Mouse (Mus musculus) retina, postnatal 1 day (tissue): ENCODE results near the gene Lpar3.
A peak's percentile ranks its signal among the peaks of the same experiment; 100 is the strongest.

Experiments
- DNase-seq: peaks from one replicate; pipeline ENCODE4 v3.0.0-alpha.2; 2012

Lpar3 gene

GRCm38 (mm10) chr3:146264146-146264545 lies 43.4 kb downstream of the Lpar3 start:
- DNase-seq = no peak

DNA sequence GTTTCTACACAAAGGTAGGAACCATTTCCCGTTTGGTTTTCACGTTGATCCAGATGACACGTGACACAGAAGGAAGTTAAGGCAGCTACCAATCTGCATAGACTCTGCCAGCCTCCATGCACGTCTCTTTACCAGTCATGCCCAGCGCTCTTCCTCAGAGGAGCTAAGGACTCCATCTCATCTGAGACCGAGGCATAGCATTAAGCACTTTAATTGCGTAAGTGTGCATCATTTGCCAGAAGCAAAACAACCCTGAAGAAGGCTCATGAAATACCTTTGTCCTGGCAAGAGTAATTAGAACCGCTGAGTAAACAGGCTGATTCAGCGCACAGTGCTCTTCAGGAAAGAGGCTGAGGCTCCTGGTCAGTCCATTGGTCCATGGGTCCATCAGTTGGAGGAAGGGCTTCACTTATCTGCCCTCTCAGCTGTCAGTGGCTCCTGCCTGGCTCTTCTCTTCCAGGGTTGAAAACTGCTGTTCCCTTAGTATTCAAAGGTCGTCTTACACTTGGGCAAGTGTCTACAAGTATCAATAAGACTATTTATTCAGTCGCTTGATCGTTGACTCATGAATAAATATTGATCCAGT lies 44.9 kb downstream of the Lpar3 start:
- DNase-seq = no peak

DNA sequence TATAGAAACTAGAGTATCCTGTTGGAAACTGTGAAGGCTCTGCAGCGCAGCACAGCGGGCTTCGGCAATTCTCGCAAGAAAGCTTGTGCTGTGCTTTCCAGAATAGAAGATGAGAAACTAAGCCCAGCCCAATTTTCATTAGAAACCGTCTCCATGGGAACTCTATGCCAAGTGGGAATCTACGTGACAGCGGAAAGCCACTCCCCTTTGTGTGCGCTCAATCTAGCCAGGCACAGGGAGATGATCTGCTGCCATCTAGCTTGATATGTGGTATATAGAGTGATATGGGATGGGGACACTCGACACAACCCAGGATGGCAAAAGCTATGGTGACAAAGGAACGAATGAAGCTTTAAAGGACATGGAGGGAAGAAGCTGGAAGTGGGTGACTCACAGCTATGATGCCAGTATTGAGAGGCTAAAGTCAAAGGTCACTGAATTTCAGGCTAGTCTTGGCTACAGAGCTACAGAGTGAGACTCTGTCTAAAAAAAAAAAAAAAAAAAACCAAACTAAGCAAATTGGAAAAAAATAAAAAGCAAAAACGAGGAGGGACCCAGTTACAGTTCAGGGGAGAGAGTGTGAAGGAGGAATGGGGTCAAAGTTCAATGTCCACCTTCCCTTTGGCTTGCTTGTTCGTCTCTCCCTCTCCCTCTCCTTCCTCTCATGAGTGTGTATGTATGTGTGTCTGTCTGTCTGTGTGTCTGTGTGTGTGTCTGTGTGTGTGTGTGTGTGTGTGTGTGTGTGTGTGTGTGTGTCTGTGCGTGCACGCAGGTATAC lies 47.5 kb downstream of the Lpar3 start:
- DNase-seq = peak; percentile 27

DNA sequence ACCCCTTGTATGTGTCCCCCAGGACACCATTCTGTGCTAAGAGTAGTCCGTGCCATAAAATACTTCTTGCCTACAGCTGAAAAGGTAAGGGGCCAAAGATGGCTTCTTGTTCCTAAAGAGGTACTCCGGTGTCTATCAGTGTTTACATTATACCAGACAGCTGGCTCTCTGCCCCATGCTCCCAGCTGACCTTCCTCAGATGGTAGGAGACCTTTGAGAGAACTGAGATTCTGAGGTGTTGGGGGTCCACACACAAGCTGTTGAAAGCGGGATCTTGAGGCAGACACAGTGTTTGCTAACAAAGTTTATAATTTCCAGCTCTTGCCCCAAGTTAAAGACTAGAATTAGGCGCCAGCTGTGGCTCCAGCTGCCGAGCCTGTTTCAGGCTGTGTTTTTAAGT lies 53.7 kb downstream of the Lpar3 start:
- no peak for DNase-seq

DNA sequence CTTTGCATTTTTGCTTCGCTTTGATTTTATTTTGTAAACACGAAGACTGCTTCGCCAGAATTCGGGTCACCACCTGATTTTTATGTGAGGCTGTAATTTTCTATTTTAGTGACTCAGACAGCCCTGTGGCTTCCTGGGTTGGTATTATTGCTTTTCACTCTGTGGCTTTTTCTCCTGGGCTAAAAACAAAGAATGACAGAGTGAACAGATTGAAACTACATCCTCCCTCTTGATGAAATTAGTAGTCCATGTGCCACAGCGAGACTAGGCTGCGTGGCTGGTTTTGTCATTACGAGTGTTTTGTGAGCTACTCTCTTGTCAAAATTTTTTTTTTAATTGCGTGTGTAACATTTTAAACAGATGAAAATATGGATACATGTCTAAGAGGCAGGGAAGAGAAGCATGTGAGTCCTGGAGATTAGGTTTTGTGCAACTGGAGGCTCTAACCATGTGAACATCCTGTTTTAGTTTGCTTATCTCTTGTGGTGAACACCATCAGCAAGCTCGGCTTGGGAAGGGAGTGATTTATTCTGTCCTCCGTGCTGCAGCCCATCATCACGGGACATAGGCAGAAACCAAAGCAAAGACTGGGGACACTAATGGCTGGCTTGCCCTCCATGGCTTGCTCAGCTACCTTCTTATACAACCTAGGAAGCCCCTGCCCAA lies 54.7 kb downstream of the Lpar3 start:
- no peak for DNase-seq

DNA sequence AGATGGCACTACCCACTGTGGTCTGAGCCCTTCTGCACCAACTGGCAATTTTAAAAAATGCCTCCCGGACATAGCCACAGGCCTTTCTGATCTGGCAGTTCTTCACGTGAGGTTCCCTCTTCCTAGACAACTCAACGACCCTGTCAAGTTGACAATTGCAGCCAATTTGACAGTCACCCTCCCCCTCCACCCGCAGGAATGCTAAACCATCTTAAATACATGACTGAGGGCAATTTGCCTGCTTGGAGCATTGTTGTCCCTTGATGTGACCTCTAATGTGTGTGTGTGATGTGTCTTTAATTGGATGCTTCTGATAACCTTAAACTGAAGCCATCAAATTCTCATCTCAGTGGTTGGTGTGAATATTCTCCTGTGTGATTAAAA lies 55.3 kb downstream of the Lpar3 start:
- peak; percentile 72 for DNase-seq

GRCm38 (mm10) chr3:146276991-146277390 lies 56.2 kb downstream of the Lpar3 start:
- no peak for DNase-seq

- DNase-seq = peak; percentile 32
These were observed 56.7 kb downstream of the Lpar3 start for GRCm38 (mm10) chr3:146277456-146277855.

- DNase-seq = peak; percentile 51
These were observed 57.7 kb downstream of the Lpar3 start for GRCm38 (mm10) chr3:146278195-146279140.

DNA sequence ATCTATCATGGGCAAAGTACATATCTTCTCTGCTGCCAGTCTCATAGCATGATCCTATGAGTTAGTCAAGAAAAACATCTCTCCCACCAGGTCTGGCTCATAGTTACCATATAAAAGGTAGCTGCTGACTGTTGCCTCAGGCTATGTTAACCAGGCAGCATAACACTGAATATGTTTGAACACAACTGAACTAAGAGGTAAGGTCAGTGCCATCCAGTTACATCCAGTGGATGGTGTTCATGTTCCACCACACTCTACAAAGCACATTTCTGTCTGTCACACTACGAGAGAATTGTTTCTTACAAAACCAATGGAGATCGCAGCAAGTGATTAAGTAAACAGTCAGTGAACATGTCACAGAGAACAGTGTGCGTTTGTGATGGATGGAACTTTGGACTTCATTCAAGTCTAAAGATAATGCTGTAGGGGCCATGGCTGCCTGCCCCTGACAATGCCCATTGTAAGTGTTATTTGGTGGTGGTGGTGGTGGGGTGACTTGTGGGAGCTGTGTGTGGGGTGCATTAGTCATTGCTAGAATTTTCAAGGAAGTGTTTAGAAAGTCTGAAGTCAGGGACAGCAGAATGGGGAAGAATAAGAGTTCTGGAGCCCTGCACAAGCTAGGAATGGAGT lies 63.1 kb downstream of the Lpar3 start:
- DNase-seq = no peak

DNA sequence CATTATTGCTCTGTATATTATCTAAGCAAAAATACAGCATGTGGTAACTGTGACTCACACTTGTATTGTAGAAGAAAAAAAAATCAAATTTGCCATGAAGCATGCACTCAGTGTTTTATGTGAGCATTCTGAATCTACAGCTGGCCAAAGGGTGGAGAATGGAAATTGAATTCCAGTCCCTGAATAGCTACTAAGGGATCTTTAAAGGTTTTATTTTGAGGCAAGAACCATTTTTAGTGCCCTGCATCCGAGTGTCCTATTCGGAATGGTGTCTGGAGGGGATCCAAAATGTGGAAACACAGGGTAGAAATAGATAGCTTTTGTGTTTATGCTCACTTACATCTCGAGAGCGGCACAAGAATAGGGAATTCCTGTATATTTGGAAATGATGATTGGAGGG lies 65.4 kb downstream of the Lpar3 start:
- DNase-seq = no peak

DNA sequence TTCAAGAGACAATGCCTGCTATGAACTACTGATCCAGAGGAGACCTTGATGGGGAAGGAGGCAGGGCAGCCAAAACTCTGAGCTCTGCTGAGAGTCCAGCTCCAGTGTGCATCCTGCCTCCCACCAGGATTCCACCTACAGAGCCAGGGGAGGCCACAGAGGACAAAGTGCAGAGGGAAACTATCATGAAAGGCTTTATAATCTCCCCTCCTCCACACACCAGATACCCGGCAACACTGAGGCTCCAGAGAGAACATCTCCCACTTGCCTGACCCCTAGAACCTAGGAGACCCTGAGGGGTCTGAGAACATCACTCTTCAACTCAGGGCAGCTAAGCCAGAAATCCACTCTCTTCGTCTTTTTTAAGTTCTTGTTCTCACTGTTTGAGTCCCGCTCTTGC lies 71.2 kb downstream of the Lpar3 start:
- no peak for DNase-seq

DNA sequence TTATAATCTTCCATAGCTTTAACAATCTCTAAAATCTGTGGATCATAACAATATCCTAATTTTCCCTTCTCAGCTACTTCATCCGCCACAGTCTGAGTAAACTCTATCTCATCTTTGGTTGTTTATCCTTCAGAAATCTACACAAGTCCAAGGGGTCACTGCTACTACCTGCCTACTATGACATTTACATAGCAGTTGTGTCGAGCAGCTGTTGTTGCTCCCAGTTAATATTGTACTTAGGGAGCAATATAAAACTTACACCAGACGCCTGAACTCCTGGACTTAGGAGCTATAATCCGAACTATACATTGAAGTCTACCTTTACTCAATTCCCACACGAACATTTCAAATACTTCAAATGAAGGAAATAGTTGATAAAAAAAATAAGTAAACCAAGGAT lies 71.8 kb downstream of the Lpar3 start:
- no peak for DNase-seq

- no peak for DNase-seq
These were observed 81.7 kb downstream of the Lpar3 start for GRCm38 (mm10) chr3:146302451-146302850.

DNA sequence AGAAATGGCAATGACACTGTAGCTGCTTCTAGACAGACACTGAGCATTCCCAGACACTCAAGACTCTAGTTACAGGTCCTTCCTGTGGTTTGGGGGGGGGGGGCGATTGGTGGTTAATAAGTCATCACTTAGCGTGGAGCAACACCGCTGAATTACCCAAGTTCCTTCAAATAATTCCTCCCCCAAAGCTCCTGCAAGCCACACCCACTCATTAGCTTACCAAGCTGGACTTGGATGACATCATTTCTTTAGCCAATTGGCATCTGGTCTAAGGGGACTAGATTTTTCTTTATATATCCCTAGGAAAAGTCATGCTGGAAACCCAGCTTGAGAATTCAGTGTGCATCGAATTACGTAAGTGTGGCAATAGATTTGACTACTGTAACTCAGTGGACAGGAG lies 82.4 kb downstream of the Lpar3 start:
- no peak for DNase-seq

GRCm38 (mm10) chr3:146304556-146305405 lies 84.0 kb downstream of the Lpar3 start:
- DNase-seq = no peak

GRCm38 (mm10) chr3:146307341-146307740 lies 86.6 kb downstream of the Lpar3 start:
- no peak for DNase-seq

DNA sequence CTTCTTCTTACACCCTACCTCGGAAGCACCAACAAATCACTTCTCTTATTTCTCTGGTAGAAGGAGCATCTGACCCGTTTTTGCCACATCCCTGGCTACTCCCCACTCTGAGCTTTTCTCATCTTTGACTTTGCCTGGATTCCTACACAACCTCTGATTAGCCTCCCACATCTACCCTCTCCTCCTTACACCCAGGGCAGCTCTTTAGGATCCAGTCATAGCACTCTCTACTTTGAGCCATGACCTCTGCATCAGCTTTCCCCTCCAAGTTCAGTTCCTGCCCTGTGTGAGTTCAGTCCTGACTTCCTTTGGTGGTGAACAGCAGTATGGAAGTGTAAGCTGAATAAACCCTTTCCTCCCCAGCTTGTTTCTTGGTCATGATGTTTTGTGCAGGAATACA lies 87.1 kb downstream of the Lpar3 start:
- no peak for DNase-seq

DNA sequence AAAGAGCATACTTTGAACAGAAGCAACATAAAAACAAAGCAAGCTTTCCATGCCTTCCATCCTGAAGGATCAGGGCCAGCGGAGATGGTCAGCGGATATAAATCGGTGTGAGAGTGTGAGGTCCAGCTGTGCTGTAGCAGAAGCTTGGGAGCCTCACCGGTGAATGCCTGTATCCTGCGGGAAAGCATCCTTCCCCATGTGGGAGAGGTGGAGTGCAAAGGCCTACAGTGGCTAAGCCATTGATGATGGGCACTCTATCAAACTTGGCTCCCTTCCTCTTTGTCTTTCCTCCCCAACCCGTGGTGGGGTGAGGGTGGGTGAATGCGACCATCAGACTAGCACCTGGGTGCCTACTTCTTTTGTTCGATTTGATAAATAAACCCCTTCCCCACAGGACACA lies 88.8 kb downstream of the Lpar3 start:
- no peak for DNase-seq

GRCm38 (mm10) chr3:146311121-146311538 lies 90.4 kb downstream of the Lpar3 start:
- DNase-seq = peak; percentile 84

- no peak for DNase-seq
These were observed 94.7 kb downstream of the Lpar3 start for GRCm38 (mm10) chr3:146315414-146315813.

GRCm38 (mm10) chr3:146316293-146316692 lies 95.5 kb downstream of the Lpar3 start:
- DNase-seq = no peak
